Mouse (Mus musculus) brown adipose tissue, adult 24 weeks (tissue): ENCODE results near the gene Cenpa. TPM values are rescaled to one million over a fixed set of nuclear protein-coding genes. Genes with fewer than 3 reads are reported as not detected.

Source experiments
- H3K27ac ChIP-seq: fragments of 200-500 bp; replicated peaks from 2 replicates; pipeline ENCODE4 v1.5.1; 2012; ENCODE audit warnings: low read depth, mild to moderate bottlenecking, low read length
- H3K4me1 ChIP-seq: fragments of 200-500 bp; 2 replicates; pipeline ENCODE4 v1.6.1; 2012; ENCODE audit warnings: low read length, mixed read lengths; ENCODE audit not compliant: control insufficient read depth, insufficient read depth, insufficient read length
- H3K4me3 ChIP-seq: fragments of 200-500 bp; 2 replicates; pipeline ENCODE4 v1.5.1; 2012; ENCODE audit warnings: low read depth, mild to moderate bottlenecking, low read length, moderate library complexity; ENCODE audit not compliant: insufficient read depth
- polyA plus RNA-seq: library from polyadenylated mRNA; stranded (reverse); fragments of >200 nt; gene quantifications from 2 replicates; pipeline ENCODE4 v1.2.4, GENCODE M21; 2012; ENCODE audit not compliant: missing spikeins, insufficient read depth, insufficient read length

The Cenpa gene
- polyA plus RNA-seq, 1 experiment = 13.7 TPM

GRCm38 (mm10) chr5:30713691-30714090, 47.1 kb downstream of the Cenpa start:
- Histone ChIP-seq H3K27ac (no peak overlapping the region), H3K4me3 (no peak overlapping the region), H3K4me1 (0 out of 2 replicates have a peak, but pooled peaks cover 3% of the 10 kb centered on the region)

- Histone ChIP-seq H3K4me1 (0 out of 2 replicates have a peak, but pooled peaks cover 3% of the 10 kb centered on the region), H3K4me3 (no peak overlapping the region), H3K27ac (no peak overlapping the region)
Observed at GRCm38 (mm10) chr5:30716311-30716710, 49.7 kb downstream of the Cenpa start.

- Histone ChIP-seq H3K4me3 (no peak overlapping the region), H3K27ac (no peak overlapping the region), H3K4me1 (0 out of 2 replicates have a peak, but pooled peaks cover under 1% of the 10 kb centered on the region)
Observed at GRCm38 (mm10) chr5:30717506-30717905, 50.9 kb downstream of the Cenpa start.

- no peaks in the 10 kb centered on the region for H3K4me1 ChIP-seq
- no peak overlapping the region for H3K4me3 ChIP-seq
- no peak overlapping the region for H3K27ac ChIP-seq
Observed at GRCm38 (mm10) chr5:30717991-30718703, 51.6 kb downstream of the Cenpa start.

GRCm38 (mm10) chr5:30721935-30722334, 55.4 kb downstream of the Cenpa start:
- H3K27ac ChIP-seq = no peak overlapping the region
- H3K4me3 ChIP-seq = no peak overlapping the region
- no peaks in the 10 kb centered on the region for H3K4me1 ChIP-seq

Other genes with a start within 250 kb of the Cenpa start
- gene Otof, start 204.8 kb upstream of the Cenpa start, polyA plus RNA-seq = not detected in 2 replicates
- gene 1700001C02Rik, start 200.7 kb upstream of the Cenpa start, polyA plus RNA-seq = not detected in 2 replicates
- gene Cib4, start 120.9 kb upstream of the Cenpa start, polyA plus RNA-seq = not detected in 2 replicates
- gene Kcnk3, start 78.6 kb upstream of the Cenpa start, polyA plus RNA-seq = 118 and 132 TPM in 2 replicates
- 20.9 and 21.8 TPM in 2 replicates for gene Slc35f6, start 18.8 kb upstream of the Cenpa start, polyA plus RNA-seq
- not detected in 2 replicates for gene Dpysl5, start 44.8 kb downstream of the Cenpa start, polyA plus RNA-seq
- 35.6 and 69.3 TPM in 2 replicates for gene Mapre3, start 147.9 kb downstream of the Cenpa start, polyA plus RNA-seq
- gene Tmem214, start 201.2 kb downstream of the Cenpa start, polyA plus RNA-seq = 18.2 and 30.3 TPM in 2 replicates
- 1.7 and 2.9 TPM in 2 replicates for gene Agbl5, start 221.9 kb downstream of the Cenpa start, polyA plus RNA-seq
- gene Ost4, start 241.0 kb downstream of the Cenpa start, polyA plus RNA-seq = 357 and 467 TPM in 2 replicates
- 2.4 and 3.6 TPM in 2 replicates for gene Emilin1, start 246.6 kb downstream of the Cenpa start, polyA plus RNA-seq